24 mouse cellular contexts compared by ENCODE assay signal in genomic region chr6:114096574-114096973, GRCm38 (mm10). TPM values are rescaled to one million over a fixed set of nuclear protein-coding genes. Genes with fewer than 3 reads are reported as not detected.
A peak's percentile ranks its signal among the peaks of the same experiment; 100 is the strongest.
DNase-seq lines count a peak whose midpoint lies in the region; ATAC-seq and TF ChIP-seq lines count a peak whose summit lies in the region.
"Had no signal": no experiment of that assay in that cellular context is flagged by ENCODE, and none has a peak within 500 bp of the region (broad histone marks: within the 10 kb centered on the region; RNA-seq: fewer than 3 reads in every experiment).

No protein-coding gene starts in this region.

- H3K36me3 ChIP-seq in forebrain, postnatal 0 days (ENCODE audit: insufficient read depth), result no peaks in the 10 kb centered on the region
- H3K36me3 ChIP-seq in forebrain, embryonic 16.5 days (ENCODE audit: control insufficient read depth, insufficient read depth), result no peaks in the 10 kb centered on the region
- H3K36me3 ChIP-seq in midbrain, postnatal 0 days (ENCODE audit: insufficient read depth, low read length), result no peaks in the 10 kb centered on the region
- no peaks in the 10 kb centered on the region for H3K36me3 ChIP-seq in midbrain, embryonic 11.5 days (ENCODE audit: control insufficient read depth, insufficient read depth, low read length)
- H3K36me3 ChIP-seq: embryonic facial prominence, embryonic 10.5 days; embryonic facial prominence, embryonic 12.5 days; forebrain, embryonic 15.5 days; G1E had no signal

- no peak overlapping the region for H3K4me3 ChIP-seq in forebrain, postnatal 0 days (ENCODE audit: low read depth, low read length)
- no peak overlapping the region for H3K4me3 ChIP-seq in forebrain, embryonic 16.5 days (replicated peaks; ENCODE audit: low read length)
- H3K4me3 ChIP-seq in layer of hippocampus, adult 2 months, result no peak overlapping the region
- no peak overlapping the region for H3K4me3 ChIP-seq in midbrain, postnatal 0 days (ENCODE audit: low read depth, low read length)
- H3K4me3 ChIP-seq in midbrain, embryonic 11.5 days (ENCODE audit: low read depth, low read length), result no peak overlapping the region
- H3K4me3 ChIP-seq: embryonic facial prominence, embryonic 10.5 days; embryonic facial prominence, embryonic 12.5 days; forebrain, embryonic 13.5 days; forebrain, embryonic 15.5 days had no signal

- H3K4me2 ChIP-seq in forebrain, postnatal 0 days (ENCODE audit: low read depth), result no peak overlapping the region
- H3K4me2 ChIP-seq in forebrain, embryonic 16.5 days (ENCODE audit: low read length), result no peak overlapping the region
- H3K4me2 ChIP-seq in midbrain, postnatal 0 days (ENCODE audit: low read depth, low read length, poor library complexity, severe bottlenecking), result no peak overlapping the region
- no peak overlapping the region for H3K4me2 ChIP-seq in midbrain, embryonic 11.5 days
- H3K4me2 ChIP-seq: embryonic facial prominence, embryonic 12.5 days; forebrain, embryonic 13.5 days; forebrain, embryonic 15.5 days had no signal

- no peaks in the 10 kb centered on the region for H3K27me3 ChIP-seq in forebrain, postnatal 0 days (ENCODE audit: insufficient read depth, low read length)
- no peaks in the 10 kb centered on the region for H3K27me3 ChIP-seq in forebrain, embryonic 16.5 days (replicated peaks; ENCODE audit: control insufficient read depth, insufficient read depth, low read length)
- H3K27me3 ChIP-seq in midbrain, postnatal 0 days (ENCODE audit: insufficient read depth, low read length), result no peaks in the 10 kb centered on the region
- no peaks in the 10 kb centered on the region; the same call in 1 of the 2 replicates for H3K27me3 ChIP-seq in midbrain, embryonic 11.5 days (ENCODE audit: control insufficient read depth, insufficient read depth, low read length)
- H3K27me3 ChIP-seq: forebrain, embryonic 13.5 days; forebrain, embryonic 15.5 days had no signal

- ATAC-seq in forebrain, postnatal 0 days, result no peak
- no peak for ATAC-seq in forebrain, embryonic 16.5 days
- ATAC-seq in midbrain, postnatal 0 days (ENCODE audit: low FRiP score), result no peak
- ATAC-seq in midbrain, embryonic 11.5 days (ENCODE audit: low FRiP score), result no peak
- ATAC-seq: activated CD4-positive, CD25-positive, alpha-beta regulatory T cell, adult 4 months; CD4-positive, CD25-positive, alpha-beta regulatory T cell, adult 4 months; forebrain, embryonic 13.5 days; forebrain, embryonic 15.5 days; Patski had no signal

- H3K27ac ChIP-seq in forebrain, postnatal 0 days (ENCODE audit: low read depth, low read length), result no peak overlapping the region
- no peak overlapping the region for H3K27ac ChIP-seq in forebrain, embryonic 16.5 days (ENCODE audit: low read length)
- no peak overlapping the region for H3K27ac ChIP-seq in layer of hippocampus, adult 2 months
- no peak overlapping the region for H3K27ac ChIP-seq in midbrain, postnatal 0 days (ENCODE audit: low read depth, low read length)
- H3K27ac ChIP-seq in midbrain, embryonic 11.5 days (ENCODE audit: low read depth, low read length), result no peak overlapping the region
- H3K27ac ChIP-seq: embryonic facial prominence, embryonic 10.5 days; embryonic facial prominence, embryonic 12.5 days; forebrain, embryonic 13.5 days; forebrain, embryonic 15.5 days had no signal

- H3K9ac ChIP-seq in forebrain, postnatal 0 days, result no peak overlapping the region
- no peak overlapping the region for H3K9ac ChIP-seq in forebrain, embryonic 16.5 days (replicated peaks; ENCODE audit: low read depth, low read length)
- H3K9ac ChIP-seq in midbrain, postnatal 0 days (replicated peaks; ENCODE audit: low read length, poor library complexity, severe bottlenecking), result no peak overlapping the region
- no peak overlapping the region for H3K9ac ChIP-seq in midbrain, embryonic 11.5 days (ENCODE audit: low read length)
- H3K9ac ChIP-seq: embryonic facial prominence, embryonic 12.5 days; forebrain, embryonic 13.5 days; forebrain, embryonic 15.5 days had no signal

- no peaks in the 10 kb centered on the region for H3K4me1 ChIP-seq in forebrain, postnatal 0 days (ENCODE audit: insufficient read depth)
- H3K4me1 ChIP-seq in forebrain, embryonic 16.5 days (replicated peaks; ENCODE audit: control insufficient read depth, insufficient read depth, low read length), result peaks cover 7% of the 10 kb centered on the region
- H3K4me1 ChIP-seq in midbrain, postnatal 0 days (ENCODE audit: insufficient read depth, low read length), result peaks cover 3% of the 10 kb centered on the region; the same call in 1 of the 2 replicates
- 0 out of 2 replicates have a peak, but pooled peaks cover 5% of the 10 kb centered on the region for H3K4me1 ChIP-seq in midbrain, embryonic 11.5 days (ENCODE audit: control insufficient read depth, insufficient read depth, low read length)
- H3K4me1 ChIP-seq: embryonic facial prominence, embryonic 12.5 days had no signal

- peak; percentile 47 for TF ChIP-seq CTCF in forebrain, postnatal 0 days (IDR thresholded peaks at IDR 0.05; ENCODE audit: low read depth)
- TF ChIP-seq CTCF in layer of hippocampus, adult 2 months (conservative IDR thresholded peaks at IDR 0.05), result peak; percentile 50
- peak; percentile 53 for TF ChIP-seq CTCF in midbrain, postnatal 0 days (IDR thresholded peaks at IDR 0.05)

- H3K9me3 ChIP-seq in forebrain, postnatal 0 days (ENCODE audit: low read length), result no peaks in the 10 kb centered on the region
- H3K9me3 ChIP-seq in forebrain, embryonic 16.5 days (ENCODE audit: control insufficient read depth, low read length), result no peaks in the 10 kb centered on the region
- no peaks in the 10 kb centered on the region for H3K9me3 ChIP-seq in midbrain, postnatal 0 days (ENCODE audit: low read length)
- no peaks in the 10 kb centered on the region for H3K9me3 ChIP-seq in midbrain, embryonic 11.5 days (ENCODE audit: control insufficient read depth, low read length)
- H3K9me3 ChIP-seq: embryonic facial prominence, embryonic 10.5 days; embryonic facial prominence, embryonic 12.5 days; forebrain, embryonic 13.5 days; forebrain, embryonic 15.5 days had no signal

- DNase-seq in forebrain, postnatal 0 days, result peak; percentile 37
- DNase-seq in layer of hippocampus, adult 2 months (ENCODE audit: low spot score in 2 of 2), result no peak
- no peak for DNase-seq in layer of hippocampus, postnatal 36 days
- DNase-seq in midbrain, postnatal 0 days (ENCODE audit: low spot score), result peak; percentile 46
- no peak for DNase-seq in midbrain, embryonic 11.5 days (ENCODE audit: low spot score, missing footprints)
- DNase-seq: adrenal gland, adult 8-10 months; adrenal gland, postnatal 14 days; adrenal gland, postnatal 36 days; B cell, adult 2 months; cerebellum, adult 11-12 months; cerebellum, adult 2 months; cerebellum, adult 9-10 months; cerebellum, postnatal 10 days; cerebellum, postnatal 25 days had no signal

- 76% methylated on average over 6 of the region's 6 CpGs for WGBS in forebrain, postnatal 0 days
- 81% methylated on average over 6 of the region's 6 CpGs for WGBS in forebrain, embryonic 16.5 days
- 79% methylated on average over 6 of the region's 6 CpGs for WGBS in midbrain, postnatal 0 days
- 87% methylated on average over 6 of the region's 6 CpGs for WGBS in midbrain, embryonic 11.5 days

RNA-seq across cellular contexts. Expression of gene Slc6a11, which starts 34.5 kb away (rescaled TPM):
- total RNA-seq in forebrain, postnatal 0 days (2014; rRNA removed), result 64.4 and 86.9 TPM in 2 replicates
- polyA plus RNA-seq in forebrain, postnatal 0 days (2015; fragmentation: Nextera tagmentation; extraction: Ambion mirVana), result 45.6 and 62.9 TPM in 2 replicates
- polyA plus RNA-seq in forebrain, embryonic 16.5 days (2015; fragmentation: Nextera tagmentation; extraction: Ambion mirVana), result 16.5 and 18.6 TPM in 2 replicates
- 10 to 100 TPM; 86.7 to 88.2 TPM for total RNA-seq in layer of hippocampus, adult 2 months (2021)
- 10 to 100 TPM; 85.6 to 92.5 TPM for total RNA-seq in layer of hippocampus, postnatal 36 days (2021)
- total RNA-seq in midbrain, postnatal 0 days (2014; rRNA removed), result 162 and 233 TPM in 2 replicates
- polyA plus RNA-seq in midbrain, postnatal 0 days (2015; fragmentation: Nextera tagmentation; extraction: Ambion mirVana), result 109 and 115 TPM in 2 replicates
- 0.66 and 0.89 TPM in 2 replicates for polyA plus RNA-seq in midbrain, embryonic 11.5 days (2014; fragmentation: Nextera tagmentation; extraction: Ambion mirVana)
- total RNA-seq: CH12.LX had no signal
- polyA plus RNA-seq: activated CD4-positive, CD25-positive, alpha-beta regulatory T cell, adult 4 months; CD4-positive, CD25-positive, alpha-beta regulatory T cell, adult 4 months; G1E; Patski had no signal

RNA-seq across cellular contexts. Expression of gene Atp2b2, which starts 54.2 kb away (rescaled TPM):
- 59.4 and 65.1 TPM in 2 replicates for total RNA-seq in forebrain, postnatal 0 days (2014; rRNA removed)
- polyA plus RNA-seq in forebrain, postnatal 0 days (2015; fragmentation: Nextera tagmentation; extraction: Ambion mirVana), result 24.2 and 37.8 TPM in 2 replicates
- 30.7 and 32.2 TPM in 2 replicates for polyA plus RNA-seq in forebrain, embryonic 16.5 days (2015; fragmentation: Nextera tagmentation; extraction: Ambion mirVana)
- total RNA-seq in layer of hippocampus, adult 2 months (2021), result 100 to 1,000 TPM; 330 to 337 TPM
- 100 to 1,000 TPM; 324 to 330 TPM for total RNA-seq in layer of hippocampus, postnatal 36 days (2021)
- 84.7 and 96.3 TPM in 2 replicates for total RNA-seq in midbrain, postnatal 0 days (2014; rRNA removed)
- 35.1 and 35.4 TPM in 2 replicates for polyA plus RNA-seq in midbrain, postnatal 0 days (2015; fragmentation: Nextera tagmentation; extraction: Ambion mirVana)
- polyA plus RNA-seq in midbrain, embryonic 11.5 days (2014; fragmentation: Nextera tagmentation; extraction: Ambion mirVana), result 1.7 TPM in 2 replicates
- total RNA-seq: CH12.LX had no signal
- polyA plus RNA-seq: G1E had no signal

Comparison
In these comparisons a context has a peak if more than half of its experiments do, and no peak if none do; other contexts are left out.
1. DNase-seq: peak in forebrain, postnatal 0 days (single experiment) and midbrain, postnatal 0 days (single experiment); none in layer of hippocampus, adult 2 months (0 of 2), layer of hippocampus, postnatal 36 days (0 of 2) and midbrain, embryonic 11.5 days (single experiment).
2. Peak in every context shown above with its lines, with median percentiles within 50 percentile points of each other: CTCF ChIP-seq.